Mouse (Mus musculus) 3T3-L1 (cell line): ENCODE data around the gene Kat7.
A peak's percentile ranks its signal among the peaks of the same experiment; 100 is the strongest.

ENCODE experiments used
- DNase-seq: peaks from one replicate; pipeline ENCODE4 v3.0.0-alpha.2; 2015; ENCODE audit warnings: low read depth, low spot score

The Kat7 gene

DNA sequence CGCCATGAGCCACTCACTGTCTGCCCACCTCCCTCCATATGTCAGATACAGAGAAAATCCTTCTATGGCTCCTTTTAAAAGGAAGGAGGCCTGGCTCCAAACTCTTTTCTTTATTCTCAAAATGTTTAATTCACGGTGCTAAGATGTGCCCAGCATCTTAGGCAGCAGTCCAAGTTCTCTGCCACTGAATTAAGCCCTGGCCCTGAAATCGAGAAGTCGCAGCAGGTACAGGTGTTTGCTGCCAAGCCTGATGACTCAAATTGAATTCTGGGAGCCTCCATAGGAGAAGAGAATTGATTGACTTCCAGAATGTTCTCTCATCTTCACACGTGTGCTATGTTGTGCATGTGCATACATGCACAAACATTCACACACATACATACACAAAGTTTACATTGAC is 27.7 kb downstream of the Kat7 start:
- DNase-seq: no peak

DNA sequence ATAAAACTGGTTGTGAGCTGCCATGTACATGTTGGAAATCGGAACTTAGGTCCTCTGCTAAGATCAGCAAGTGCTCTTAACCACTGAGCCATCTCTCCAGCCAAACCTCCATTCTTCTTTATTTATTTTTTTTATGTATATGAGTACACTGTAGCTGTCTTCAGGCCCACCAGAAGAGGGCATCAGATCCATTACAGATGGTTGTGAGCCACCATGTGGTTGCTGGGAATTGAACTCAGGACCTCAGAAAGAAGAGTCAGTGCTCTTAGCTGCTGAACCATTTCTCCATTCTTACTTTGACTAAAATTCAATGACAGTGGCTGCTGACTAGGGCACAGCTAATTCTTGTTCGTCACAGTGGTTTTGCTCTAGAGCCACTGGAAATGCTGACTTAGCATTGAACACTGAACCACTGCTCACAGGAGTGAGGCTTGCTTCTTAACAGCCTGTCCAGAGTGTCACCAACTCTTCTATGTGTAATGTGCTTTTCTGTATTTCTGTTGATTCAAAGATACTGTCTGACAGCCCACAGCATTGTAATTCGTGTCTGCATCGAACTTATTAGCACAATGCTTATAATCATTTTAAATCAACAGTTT is 30.9 kb downstream of the Kat7 start:
- DNase-seq: no peak

- DNase-seq: no peak
Observed at GRCm38 (mm10) chr11:95276056-95276455, 34.0 kb downstream of the Kat7 start.

DNA sequence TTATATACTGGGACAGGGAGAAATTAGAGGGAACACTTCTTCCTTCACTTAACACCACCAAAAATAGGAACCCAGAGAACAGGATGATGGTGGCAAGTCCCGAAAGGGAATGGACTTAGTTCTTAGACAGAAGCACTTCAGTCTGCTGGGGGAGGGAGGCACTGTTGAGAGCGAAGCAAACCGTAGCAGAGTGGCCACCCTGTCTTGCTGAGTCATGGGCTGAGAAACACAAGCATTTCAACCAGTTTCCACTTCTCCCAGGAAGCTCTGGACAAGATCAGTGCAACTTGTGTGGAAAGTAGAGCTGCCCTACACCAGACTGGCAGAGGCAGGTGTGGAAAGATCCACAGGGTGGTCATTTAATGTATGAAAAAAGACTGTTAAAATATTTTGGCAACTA is 35.4 kb downstream of the Kat7 start:
- no peak for DNase-seq

DNA sequence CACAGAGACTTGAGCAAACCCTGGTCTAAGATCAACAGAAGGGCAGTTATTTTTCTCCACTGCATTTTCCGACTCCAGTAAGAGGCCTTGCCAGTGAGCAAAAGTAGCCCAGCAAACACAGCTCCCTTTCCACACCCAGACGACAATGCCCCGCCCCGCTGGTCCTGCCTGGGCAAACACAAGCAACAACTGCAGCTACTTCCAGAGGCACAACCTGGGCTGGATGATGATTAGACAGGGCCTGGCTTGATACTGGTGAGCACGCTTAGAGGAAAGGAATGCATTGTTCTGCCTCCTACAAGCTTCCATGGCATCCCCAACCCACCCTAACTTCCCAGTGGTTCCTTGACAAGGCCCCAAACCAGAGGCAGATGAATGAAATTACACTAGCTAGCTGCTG is 36.4 kb downstream of the Kat7 start:
- no peak for DNase-seq

DNA sequence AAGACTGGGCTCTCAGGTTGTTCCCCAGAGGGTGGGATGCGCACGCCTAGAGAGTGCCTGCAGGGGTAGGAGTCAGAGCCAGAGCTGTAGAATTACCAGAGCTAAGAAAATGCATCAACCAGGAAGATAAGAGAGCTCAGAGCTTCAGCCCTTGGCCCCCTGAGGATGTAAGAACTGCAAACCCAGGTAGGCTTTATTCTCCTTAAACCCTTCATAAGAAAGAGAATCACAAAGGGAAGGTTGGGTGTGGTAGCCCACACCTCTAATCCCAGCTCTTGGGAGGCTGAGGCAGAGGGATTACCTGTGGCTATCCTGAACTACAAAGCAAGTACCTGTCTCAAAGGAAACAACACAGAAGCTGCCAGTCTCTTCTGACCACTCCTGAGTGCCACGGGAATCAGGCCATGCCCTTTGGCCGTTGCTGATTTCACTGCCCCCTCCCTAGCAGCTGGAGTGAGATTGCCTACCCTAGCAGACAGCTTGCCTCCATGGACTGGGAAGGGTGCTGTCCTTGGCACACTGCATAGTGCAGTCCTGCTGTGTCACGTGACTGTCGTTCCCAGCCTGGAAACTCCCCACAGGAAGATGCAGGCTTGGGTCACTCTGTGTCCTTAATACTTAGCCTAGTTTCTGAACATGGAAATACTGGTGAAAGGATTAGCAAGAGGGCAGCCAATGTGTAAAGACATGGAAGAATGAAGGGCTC is 43.4 kb downstream of the Kat7 start:
- no peak for DNase-seq

DNA sequence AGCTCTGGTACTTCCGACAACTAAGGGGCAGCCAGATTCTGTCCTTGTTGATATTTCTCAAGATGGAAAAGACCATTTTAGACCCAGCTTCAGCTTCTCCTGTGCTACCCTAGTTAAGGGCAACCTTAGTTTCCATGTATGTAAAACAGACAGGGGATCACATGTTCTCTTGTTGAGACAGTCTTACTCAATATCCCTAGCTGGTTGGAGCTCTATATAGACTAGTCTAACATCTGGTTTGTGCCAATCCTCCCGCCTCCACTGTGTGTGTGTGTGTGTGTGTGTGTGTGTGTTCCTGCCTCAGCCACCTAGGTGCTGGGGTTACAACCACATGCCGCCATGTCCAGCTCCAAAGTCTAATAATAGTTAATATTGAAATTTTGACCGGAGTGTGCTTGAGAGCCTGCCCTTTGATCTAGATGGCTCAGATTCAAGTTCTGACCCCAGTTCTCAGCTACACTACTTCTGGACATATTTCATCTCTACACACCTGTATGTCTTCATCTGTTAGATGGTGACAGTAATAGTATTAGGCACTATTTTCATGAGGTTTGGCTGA is 45.5 kb downstream of the Kat7 start:
- no peak for DNase-seq

GRCm38 (mm10) chr11:95263816-95264454 is 46.1 kb downstream of the Kat7 start:
- DNase-seq: no peak

DNA sequence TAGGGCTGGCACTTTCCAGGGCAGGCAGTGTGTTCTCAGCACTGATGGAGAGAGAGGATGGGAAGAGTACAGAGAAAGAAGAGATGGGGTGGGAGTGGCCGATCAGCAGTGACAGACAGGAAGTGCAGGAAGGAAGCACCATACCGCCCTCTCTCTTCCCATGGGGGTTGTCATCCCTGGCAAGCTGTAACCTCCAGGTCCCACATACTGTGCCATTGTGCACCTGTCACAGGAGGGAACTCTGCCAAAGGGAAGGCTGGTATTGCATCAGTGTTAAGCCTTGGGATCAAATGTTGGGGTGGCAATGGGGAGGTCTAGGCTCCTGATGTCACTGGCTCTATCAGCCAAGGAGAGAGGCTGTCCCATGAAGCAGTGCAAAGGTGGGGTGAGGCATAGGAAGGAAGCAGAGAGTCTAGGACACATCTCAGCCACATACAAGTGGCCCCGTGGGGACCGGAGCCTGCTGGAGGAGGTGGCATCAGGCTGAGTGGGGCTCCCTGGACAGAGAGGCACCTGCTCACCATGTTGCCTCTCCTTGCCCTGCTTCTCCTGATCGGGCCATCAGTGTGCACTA is 48.8 kb downstream of the Kat7 start, which contains the start of gene Tac4:
Tac4 (plus strand) TSS at position 352 of the 574 bp plus-strand sequence.
- DNase-seq: no peak

DNA sequence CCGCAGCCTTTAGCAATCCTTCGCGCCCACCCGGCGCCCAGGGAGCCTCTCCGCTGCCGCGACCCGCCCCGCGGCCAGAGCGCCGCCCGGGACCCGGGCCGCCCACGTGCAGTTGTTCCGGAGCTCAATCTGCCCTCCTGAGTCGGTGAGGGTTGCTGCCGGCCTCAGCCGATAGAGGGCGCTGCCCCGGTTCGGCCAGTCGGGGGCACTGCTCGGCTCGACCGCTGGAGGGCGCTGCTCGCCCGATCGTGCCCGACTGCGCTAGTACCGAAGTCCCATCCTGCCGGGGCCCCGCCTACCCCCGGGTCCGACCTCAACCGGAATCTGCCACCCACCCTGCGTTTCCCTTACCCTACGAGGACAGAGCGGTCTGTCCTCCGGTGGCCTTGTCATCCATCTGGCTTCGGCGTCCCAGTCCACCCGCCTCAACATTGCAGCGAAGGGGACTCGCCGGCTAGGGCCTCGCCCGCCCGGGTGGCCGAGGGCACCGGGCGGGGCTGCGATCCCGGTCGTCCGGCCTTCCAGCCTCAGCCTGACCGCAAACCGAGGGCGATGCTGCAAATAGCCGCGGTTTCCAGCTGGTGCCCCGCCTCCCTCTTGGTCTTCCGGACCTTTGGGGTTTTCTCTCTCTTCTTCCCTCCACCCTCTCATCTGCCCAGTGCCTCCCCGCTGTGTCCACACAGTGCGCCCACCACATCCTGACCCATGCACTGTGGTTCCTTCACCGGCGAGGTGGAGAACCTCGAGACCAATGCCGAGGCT is 50.8 kb downstream of the Kat7 start:
- peak; percentile 81 for DNase-seq

- DNase-seq: peak; percentile 77
Observed at GRCm38 (mm10) chr11:95258490-95258889, 51.6 kb downstream of the Kat7 start.

GRCm38 (mm10) chr11:95257930-95258329 is 52.1 kb downstream of the Kat7 start:
- peak; percentile 12 for DNase-seq

DNA sequence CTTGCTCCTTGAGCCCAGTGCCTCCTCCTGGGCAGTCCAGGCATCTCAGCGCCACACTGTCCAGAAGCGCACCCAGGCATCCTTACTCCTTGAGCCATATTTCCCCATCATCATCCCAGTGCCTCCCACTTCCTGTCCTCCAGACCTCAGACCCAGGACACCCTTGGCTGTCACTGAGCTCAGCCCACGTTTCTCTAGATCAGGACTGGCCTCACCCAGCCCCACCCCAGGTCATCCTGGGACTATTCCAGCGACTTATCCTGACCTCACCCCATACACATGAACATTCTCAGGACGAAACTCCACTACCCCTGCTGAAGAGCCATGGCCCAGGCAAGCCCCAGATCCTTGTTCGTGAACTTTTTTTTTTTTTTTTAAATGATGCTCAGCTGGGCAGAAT is 54.3 kb downstream of the Kat7 start:
- DNase-seq: no peak

GRCm38 (mm10) chr11:95254165-95254564 is 55.9 kb downstream of the Kat7 start:
- DNase-seq: no peak

GRCm38 (mm10) chr11:95252104-95252503 is 57.9 kb downstream of the Kat7 start:
- DNase-seq: peak; percentile 27

- DNase-seq: peak; percentile 85
Observed at GRCm38 (mm10) chr11:95251295-95251694, 58.8 kb downstream of the Kat7 start.

GRCm38 (mm10) chr11:95250110-95250509 is 59.9 kb downstream of the Kat7 start:
- no peak for DNase-seq

DNA sequence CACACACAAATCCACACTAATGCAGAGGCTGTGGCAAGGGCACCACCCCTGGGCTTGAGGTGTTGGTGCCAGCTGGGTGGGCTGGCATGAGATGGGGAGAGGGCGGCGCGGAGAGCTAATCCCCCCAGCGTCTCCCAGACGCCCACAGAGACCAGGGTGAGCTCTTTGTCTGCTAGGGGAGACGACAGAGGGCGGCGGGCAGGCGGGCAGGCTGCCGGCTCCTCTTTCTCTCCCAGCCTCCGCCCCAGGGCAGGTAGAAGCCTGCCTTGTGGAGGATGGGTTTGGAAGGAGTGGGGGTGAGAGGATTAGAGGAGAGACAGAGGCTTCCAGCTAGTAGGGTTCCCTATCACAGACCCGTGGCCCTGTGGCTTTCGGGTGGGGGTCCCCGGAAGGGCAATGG is 63.0 kb downstream of the Kat7 start:
- DNase-seq: no peak

- no peak for DNase-seq
Observed at GRCm38 (mm10) chr11:95245456-95245855, 64.6 kb downstream of the Kat7 start.

- DNase-seq: no peak
Observed at GRCm38 (mm10) chr11:95242653-95243052, 67.4 kb downstream of the Kat7 start.

- DNase-seq: no peak
Observed at GRCm38 (mm10) chr11:95238477-95238876, 71.6 kb downstream of the Kat7 start.

DNA sequence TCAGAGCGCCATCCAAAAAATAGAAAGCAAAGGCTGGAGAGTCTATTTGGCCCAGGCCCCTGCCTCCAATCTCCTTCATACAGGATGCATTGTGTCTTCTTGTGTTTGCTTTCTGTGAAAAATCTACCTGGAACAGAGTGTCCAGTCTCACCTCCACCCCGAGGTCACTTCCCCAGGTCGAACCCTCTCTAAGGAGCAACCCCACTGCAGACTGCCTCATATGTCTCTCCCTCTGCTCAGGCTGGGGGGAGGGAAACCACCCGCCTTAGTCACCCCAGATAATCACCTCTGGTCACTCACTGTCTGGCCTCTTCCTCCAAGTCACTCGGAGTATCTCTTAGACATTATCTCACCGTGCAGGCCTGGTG is 77.7 kb downstream of the Kat7 start:
- DNase-seq: no peak
